Mouse (Mus musculus) hindbrain, embryonic 12.5 days (tissue): Measurements from ENCODE around the gene C1s2. TPM values are rescaled to one million over a fixed set of nuclear protein-coding genes. Genes with fewer than 3 reads are reported as not detected.
"Not testable (repeated sequence)": the region's sequence is repeated elsewhere in the genome, so short reads cannot be mapped to it uniquely, and the experiment has no call there.

ENCODE experiments used
- ATAC-seq: fragments of 200-750 bp; cut with Nextera tagmentation; 2 replicates; pipeline ENCODE4 v1.8.0; 2017; ENCODE audit warnings: moderate TSS enrichment; ENCODE audit not compliant: low FRiP score
- H3K27ac ChIP-seq: fragments of 300-500 bp; sonication (generic); 2 replicates; pipeline ENCODE4 v1.5.1; 2016; ENCODE audit warnings: mild to moderate bottlenecking
- H3K27me3 ChIP-seq: fragments of 300-500 bp; sonication (generic); 2 replicates; pipeline ENCODE4 v1.6.1; 2016; ENCODE audit warnings: mild to moderate bottlenecking
- H3K36me3 ChIP-seq: fragments of 300-500 bp; sonication (generic); 2 replicates; pipeline ENCODE4 v1.6.1; 2016; ENCODE audit warnings: mild to moderate bottlenecking
- H3K4me1 ChIP-seq: fragments of 300-500 bp; sonication (generic); 2 replicates; pipeline ENCODE4 v1.6.1; 2016
- H3K4me2 ChIP-seq: fragments of 300-500 bp; sonication (generic); replicated peaks from 2 replicates; pipeline ENCODE4 v1.6.1; 2016; ENCODE audit warnings: mild to moderate bottlenecking
- H3K4me3 ChIP-seq: fragments of 300-500 bp; sonication (generic); 2 replicates; pipeline ENCODE4 v1.5.1; 2016; ENCODE audit warnings: mild to moderate bottlenecking
- H3K9ac ChIP-seq: fragments of 300-500 bp; sonication (generic); 2 replicates; pipeline ENCODE4 v1.6.1; 2016; ENCODE audit warnings: mild to moderate bottlenecking, moderate library complexity
- H3K9me3 ChIP-seq: fragments of 300-500 bp; sonication (generic); replicated peaks from 2 replicates; pipeline ENCODE4 v1.6.1; 2016; ENCODE audit warnings: mild to moderate bottlenecking
- WGBS: fragments of 180-500 bp; shearing (Covaris S2); methylation state at CpG from one replicate; pipeline ENCODE4 v1.1.7; 2016; 5-methylcytosine and 5-hydroxymethylcytosine counted together
- polyA plus RNA-seq: library from polyadenylated mRNA; unstranded; fragments of >200 nt; fragmentation: Nextera tagmentation; extraction: Ambion mirVana; gene quantifications from 2 replicates; pipeline ENCODE4 v1.2.1, GENCODE M21; 2016

The C1s2 gene
- polyA plus RNA-seq, 1 experiment from 2014 or later: not detected

- WGBS: 90% methylated on average over 7 of the region's 7 CpGs
- H3K9me3 ChIP-seq: no peaks in the 10 kb centered on the region
- no peak overlapping the region for H3K27ac ChIP-seq
- H3K4me1 ChIP-seq: peaks cover 12% of the 10 kb centered on the region
- no peak overlapping the region for H3K4me3 ChIP-seq
- H3K9ac ChIP-seq: no peak overlapping the region
- no peak for ATAC-seq
- H3K4me2 ChIP-seq: peak overlapping the region; percentile 75; the same call in 1 of the 2 replicates
- no peaks in the 10 kb centered on the region for H3K27me3 ChIP-seq
- H3K36me3 ChIP-seq: no peaks in the 10 kb centered on the region
Measured at GRCm38 (mm10) chr6:124664256-124664655, 28.4 kb upstream of the C1s2 start.

- WGBS: 18% methylated on average over 13 of the region's 13 CpGs
- Histone ChIP-seq H3K4me3 (peak overlapping the region; percentile 69), H3K4me1 (peaks cover 12% of the 10 kb centered on the region), H3K27ac (no peak overlapping the region; the same call in 1 of the 2 replicates), H3K27me3 (no peaks in the 10 kb centered on the region), H3K9me3 (no peaks in the 10 kb centered on the region), H3K9ac (peak overlapping the region; percentile 61), H3K36me3 (no peaks in the 10 kb centered on the region), H3K4me2 (peak overlapping the region; percentile 75)
- ATAC-seq: no peak
Measured at GRCm38 (mm10) chr6:124663424-124663795, 27.5 kb upstream of the C1s2 start.

- Histone ChIP-seq H3K4me3 (peak within 1 kb of the TSS; percentile 69), H3K27me3 (no peaks in the 10 kb centered on the region), H3K27ac (peak within 1 kb of the TSS; percentile 84), H3K9ac (peak within 1 kb of the TSS; percentile 61), H3K4me1 (peaks cover 12% of the 10 kb centered on the region), H3K9me3 (no peaks in the 10 kb centered on the region), H3K4me2 (peak within 1 kb of the TSS; percentile 75), H3K36me3 (no peaks in the 10 kb centered on the region)
- under 1% methylated on average over 78 of the region's 87 CpGs for WGBS
- ATAC-seq: peak; percentile 98
Measured at GRCm38 (mm10) chr6:124662477-124663423, 26.9 kb upstream of the C1s2 start, which contains the start of gene Lpcat3. TSS of gene Lpcat3 (plus strand) at chr6:124663027.

DNA sequence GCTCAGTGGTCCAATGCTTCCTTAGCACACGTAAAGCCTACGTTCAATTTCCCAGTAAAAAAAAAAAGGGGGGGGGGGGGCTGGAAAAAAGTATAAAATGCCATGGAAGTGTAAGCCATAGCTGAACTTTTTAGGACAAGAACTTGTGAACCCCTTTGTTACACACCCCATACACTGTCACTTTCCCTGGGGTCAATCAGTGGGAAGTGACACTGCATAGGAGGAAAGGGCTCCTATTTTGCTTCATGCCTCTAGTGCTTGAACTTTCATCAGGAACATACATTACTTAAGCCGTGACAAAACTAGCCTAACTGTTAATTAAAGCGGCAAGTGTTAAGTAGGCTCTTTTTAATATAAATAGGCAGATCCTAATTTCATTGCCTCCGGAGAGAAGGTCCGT is 26.1 kb upstream of the C1s2 start:
- Histone ChIP-seq H3K4me1 (peaks cover 12% of the 10 kb centered on the region), H3K27me3 (no peaks in the 10 kb centered on the region), H3K4me2 (peak overlapping the region; percentile 75), H3K9ac (peak overlapping the region; percentile 61; the same call in 1 of the 2 replicates), H3K27ac (peak overlapping the region; percentile 84), H3K4me3 (peak overlapping the region; percentile 69), H3K9me3 (no peaks in the 10 kb centered on the region), H3K36me3 (no peaks in the 10 kb centered on the region)
- WGBS: 34% methylated on average over 6 of the region's 6 CpGs
- ATAC-seq: no peak

- Histone ChIP-seq H3K9ac (no peak overlapping the region), H3K4me1 (peaks cover 12% of the 10 kb centered on the region), H3K4me2 (no peak overlapping the region), H3K27me3 (no peaks in the 10 kb centered on the region), H3K27ac (no peak overlapping the region), H3K36me3 (no peaks in the 10 kb centered on the region), H3K9me3 (no peaks in the 10 kb centered on the region), H3K4me3 (no peak overlapping the region)
- 93% methylated on average over 4 of the region's 4 CpGs for WGBS
- ATAC-seq: no peak
Measured at GRCm38 (mm10) chr6:124661156-124661806, 25.4 kb upstream of the C1s2 start.

GRCm38 (mm10) chr6:124658067-124658466 is 22.2 kb upstream of the C1s2 start:
- H3K27me3 ChIP-seq: no peaks in the 10 kb centered on the region
- H3K4me3 ChIP-seq: no peak overlapping the region
- no peak overlapping the region for H3K4me2 ChIP-seq
- no peak overlapping the region for H3K27ac ChIP-seq
- 93% methylated on average over 2 of the region's 2 CpGs for WGBS
- no peak for ATAC-seq
- H3K9me3 ChIP-seq: no peaks in the 10 kb centered on the region
- H3K4me1 ChIP-seq: peaks cover 4% of the 10 kb centered on the region; the same call in 1 of the 2 replicates
- no peaks in the 10 kb centered on the region for H3K36me3 ChIP-seq
- H3K9ac ChIP-seq: no peak overlapping the region

- Histone ChIP-seq H3K4me3 (no peak overlapping the region), H3K27ac (no peak overlapping the region), H3K36me3 (no peaks in the 10 kb centered on the region), H3K27me3 (no peaks in the 10 kb centered on the region), H3K4me1 (no peaks in the 10 kb centered on the region), H3K9me3 (no peaks in the 10 kb centered on the region), H3K4me2 (no peak overlapping the region), H3K9ac (no peak overlapping the region)
- WGBS: 64% methylated on average over 6 of the region's 6 CpGs
- ATAC-seq: no peak
Measured at GRCm38 (mm10) chr6:124655893-124656292, 20.0 kb upstream of the C1s2 start.

GRCm38 (mm10) chr6:124646394-124646793 is 10.5 kb upstream of the C1s2 start:
- no peak overlapping the region for H3K4me3 ChIP-seq
- no peaks in the 10 kb centered on the region for H3K36me3 ChIP-seq
- H3K9ac ChIP-seq: no peak overlapping the region
- WGBS: 73% methylated on average over 1 of the region's 1 CpGs
- H3K27ac ChIP-seq: no peak overlapping the region
- H3K4me1 ChIP-seq: no peaks in the 10 kb centered on the region
- ATAC-seq: no peak
- H3K4me2 ChIP-seq: no peak overlapping the region
- H3K9me3 ChIP-seq: 0 out of 2 replicates have a peak, but pooled peaks cover 4% of the 10 kb centered on the region
- no peaks in the 10 kb centered on the region for H3K27me3 ChIP-seq

- Histone ChIP-seq H3K36me3 (no peaks in the 10 kb centered on the region), H3K9me3 (no peaks in the 10 kb centered on the region)
- WGBS: 37% methylated on average over 8 of the region's 8 CpGs
Measured at GRCm38 (mm10) chr6:124640997-124641396, 5.1 kb upstream of the C1s2 start.

DNA sequence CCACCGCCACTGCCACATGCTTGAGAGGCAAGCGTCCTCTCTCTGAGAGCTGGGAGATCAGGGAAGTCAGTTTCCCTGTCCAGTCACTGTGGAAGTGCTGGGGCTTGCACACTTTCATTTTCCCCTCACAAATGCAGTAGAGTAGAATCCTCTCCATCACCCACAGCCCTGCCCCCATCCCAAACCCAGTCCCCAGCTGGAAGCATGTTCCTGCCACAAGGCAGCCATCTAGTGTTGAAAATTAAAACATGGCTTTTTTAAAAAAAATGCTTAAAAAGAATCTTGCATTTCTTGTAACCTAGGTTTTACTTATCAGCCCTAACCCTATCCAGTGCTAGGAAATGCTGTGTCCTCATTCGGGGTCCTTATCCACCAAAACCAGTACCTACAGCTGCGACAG is 4.2 kb upstream of the C1s2 start:
- WGBS: 87% methylated on average over 3 of the region's 4 CpGs
- Histone ChIP-seq H3K9me3 (no peaks in the 10 kb centered on the region), H3K4me1 (no peaks in the 10 kb centered on the region), H3K36me3 (no peaks in the 10 kb centered on the region), H3K27me3 (no peaks in the 10 kb centered on the region), H3K9ac (no peak overlapping the region), H3K4me2 (no peak overlapping the region), H3K27ac (no peak overlapping the region), H3K4me3 (no peak overlapping the region)
- ATAC-seq: no peak

More at GRCm38 (mm10) chr6:124640997-124641396, 5.1 kb upstream of the C1s2 start:
- Histone ChIP-seq H3K27ac (no peak overlapping the region), H3K4me2 (no peak overlapping the region), H3K4me3 (no peak overlapping the region), H3K4me1 (no peaks in the 10 kb centered on the region), H3K27me3 (no peaks in the 10 kb centered on the region), H3K9ac (no peak overlapping the region)
- no peak for ATAC-seq

GRCm38 (mm10) chr6:124636858-124637460 is 1.1 kb upstream of the C1s2 start:
- H3K9me3 ChIP-seq, H3K4me3 ChIP-seq, H3K9ac ChIP-seq, H3K4me2 ChIP-seq, ATAC-seq, H3K36me3 ChIP-seq, H3K27ac ChIP-seq, H3K27me3 ChIP-seq, H3K4me1 ChIP-seq: not testable (repeated sequence)
- WGBS: 45% methylated on average over 6 of the region's 6 CpGs

DNA sequence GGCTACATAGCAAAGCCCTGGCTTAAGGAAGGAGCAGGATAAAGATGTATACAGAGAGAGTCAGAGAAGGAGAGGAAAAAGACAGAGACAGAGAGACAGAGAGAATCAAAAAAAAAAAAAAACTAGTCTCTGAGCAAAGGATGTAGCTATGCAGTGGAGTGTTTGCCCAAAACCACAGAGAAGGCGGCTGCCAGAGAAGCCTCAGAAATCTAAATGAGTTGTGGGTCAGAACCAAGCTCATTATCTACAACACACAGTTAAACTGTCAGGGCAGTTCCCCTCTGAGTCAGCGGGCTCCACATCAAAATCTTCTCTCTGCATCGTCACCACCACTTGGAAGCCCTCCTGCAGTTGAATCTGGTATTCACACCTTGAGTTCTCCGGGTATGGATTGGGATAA is 5.1 kb downstream of the C1s2 start:
- Histone ChIP-seq H3K9me3 (no peaks in the 10 kb centered on the region), H3K27me3 (no peaks in the 10 kb centered on the region), H3K36me3 (no peaks in the 10 kb centered on the region), H3K27ac (no peak overlapping the region), H3K4me1 (no peaks in the 10 kb centered on the region), H3K9ac (no peak overlapping the region), H3K4me2 (no peak overlapping the region), H3K4me3 (no peak overlapping the region)
- ATAC-seq: no peak
- 88% methylated on average over 4 of the region's 4 CpGs for WGBS
